Mouse (Mus musculus): ENCODE data around the gene Nrarp.

Gene Nrarp

GRCm38 (mm10) chr2:25228995-25229530 lies 48.5 kb downstream of the Nrarp start:
- DNase-seq (ENCODE audit: low spot score): no peak

GRCm38 (mm10) chr2:25229582-25229981 lies 49.0 kb downstream of the Nrarp start:
- DNase-seq (ENCODE audit: low spot score): no peak

GRCm38 (mm10) chr2:25230581-25230980 lies 50.0 kb downstream of the Nrarp start:
- no peak for DNase-seq (ENCODE audit: low spot score)

- no peak for DNase-seq (ENCODE audit: low spot score)
Measured at GRCm38 (mm10) chr2:25231038-25231437, 50.5 kb downstream of the Nrarp start.

All from urinary bladder, postnatal 14 days (tissue).